ENCODE assay signal across 10 mouse cellular contexts in the genomic region with DNA sequence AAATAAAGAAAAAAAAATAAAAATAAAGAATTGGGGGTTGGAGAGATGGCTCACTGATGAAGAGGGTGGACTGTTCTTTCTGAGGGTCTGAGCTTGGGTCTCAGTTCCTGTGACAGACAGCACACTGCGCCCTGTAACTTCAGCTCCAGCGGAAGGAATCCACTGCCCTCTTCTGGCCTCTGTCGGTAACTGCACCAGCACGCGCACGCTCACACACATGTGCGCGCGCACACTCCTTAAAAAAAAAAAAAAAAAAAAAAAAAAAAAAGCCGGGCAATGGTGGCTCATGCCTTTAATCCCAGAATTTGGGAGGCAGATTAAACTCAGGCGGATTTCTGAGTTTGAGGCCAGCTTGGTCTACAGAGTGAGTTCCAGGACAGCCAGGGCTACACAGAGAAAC. TPM values are rescaled to one million over a fixed set of nuclear protein-coding genes. Genes with fewer than 3 reads are reported as not detected.
DNase-seq lines count a peak whose midpoint lies in the region; ATAC-seq and TF ChIP-seq lines count a peak whose summit lies in the region.
"Had no signal": no experiment of that assay in that cellular context is flagged by ENCODE, and none has a peak within 500 bp of the region (broad histone marks: within the 10 kb centered on the region; RNA-seq: fewer than 3 reads in every experiment).

No protein-coding gene starts in this region.

- H3K9ac ChIP-seq in midbrain, embryonic 14.5 days (replicated peaks; ENCODE audit: low read length) = no peak overlapping the region
- no peak overlapping the region for H3K9ac ChIP-seq in midbrain, embryonic 16.5 days (ENCODE audit: low read depth, low read length)

- intact Hi-C loops in gastrocnemius, adult 2 months (cut with DNase I) = no loop called here
- intact Hi-C loops in gastrocnemius, postnatal 36 days (cut with DNase I) = no loop called here

- no peak overlapping the region for H3K4me3 ChIP-seq in gastrocnemius, adult 2 months
- H3K4me3 ChIP-seq in midbrain, embryonic 14.5 days (replicated peaks; ENCODE audit: low read depth, low read length) = no peak overlapping the region
- H3K4me3 ChIP-seq in midbrain, embryonic 16.5 days (ENCODE audit: low read depth, low read length) = no peak overlapping the region

- no peak for ATAC-seq in midbrain, embryonic 14.5 days (ENCODE audit: low FRiP score, low TSS enrichment)
- ATAC-seq in midbrain, embryonic 16.5 days = no peak
- no peak for ATAC-seq in activated CD4-positive, CD25-positive, alpha-beta regulatory T cell, adult 4 months

- peak; percentile 28; the same call in 1 of the 2 replicates for TF ChIP-seq CTCF in gastrocnemius, adult 2 months (IDR thresholded peaks at IDR 0.05)

- no peak overlapping the region for H3K4me2 ChIP-seq in midbrain, embryonic 14.5 days (ENCODE audit: low read length)
- H3K4me2 ChIP-seq in midbrain, embryonic 16.5 days (ENCODE audit: low read length) = no peak overlapping the region

- no peaks in the 10 kb centered on the region for H3K36me3 ChIP-seq in midbrain, embryonic 14.5 days (ENCODE audit: control insufficient read depth, insufficient read depth, low read length)
- no peaks in the 10 kb centered on the region for H3K36me3 ChIP-seq in midbrain, embryonic 16.5 days (ENCODE audit: control insufficient read depth, insufficient read depth, low read length)

- no peak overlapping the region for H3K27ac ChIP-seq in gastrocnemius, adult 2 months
- no peak overlapping the region for H3K27ac ChIP-seq in midbrain, embryonic 14.5 days (replicated peaks; ENCODE audit: low read depth, low read length)
- H3K27ac ChIP-seq in midbrain, embryonic 16.5 days (ENCODE audit: low read length) = no peak overlapping the region

- H3K9me3 ChIP-seq in midbrain, embryonic 14.5 days (ENCODE audit: control insufficient read depth, low read length) = peaks cover 4% of the 10 kb centered on the region; the same call in 1 of the 2 replicates
- H3K9me3 ChIP-seq in midbrain, embryonic 16.5 days (replicated peaks; ENCODE audit: control insufficient read depth, low read length, poor library complexity, severe bottlenecking) = 0 out of 2 replicates have a peak, but pooled peaks cover 5% of the 10 kb centered on the region

- no peaks in the 10 kb centered on the region for H3K4me1 ChIP-seq in midbrain, embryonic 14.5 days (ENCODE audit: control insufficient read depth, insufficient read depth, low read length)
- no peaks in the 10 kb centered on the region for H3K4me1 ChIP-seq in midbrain, embryonic 16.5 days (ENCODE audit: control insufficient read depth, insufficient read depth, low read length)

- no peak for DNase-seq in gastrocnemius, adult 2 months
- DNase-seq in gastrocnemius, postnatal 36 days = no peak
- DNase-seq in midbrain, embryonic 14.5 days = peak; percentile 29
- peak; percentile 64 for DNase-seq in embryo, embryonic 10.5 days (ENCODE audit: low spot score)
- DNase-seq in naive thymus-derived CD4-positive, alpha-beta T cell, adult 2 months (ENCODE audit: low read depth) = peak; percentile 37
- DNase-seq in ovary, postnatal 36 days (ENCODE audit: low spot score) = no peak
- DNase-seq: gastrocnemius, postnatal 25 days had no signal

- WGBS in midbrain, embryonic 14.5 days = 64% methylated on average over 11 of the region's 11 CpGs
- 49% methylated on average over 11 of the region's 11 CpGs for WGBS in midbrain, embryonic 16.5 days

- H3K27me3 ChIP-seq in midbrain, embryonic 14.5 days (ENCODE audit: control insufficient read depth, insufficient read depth, low read length) = no peaks in the 10 kb centered on the region
- no peaks in the 10 kb centered on the region for H3K27me3 ChIP-seq in midbrain, embryonic 16.5 days (ENCODE audit: control insufficient read depth, insufficient read depth, low read depth, low read length)
- H3K27me3 ChIP-seq: CH12.LX had no signal

RNA-seq across cellular contexts. Expression of a gene that starts 24.4 kb away (rescaled TPM):
- 1 to 10 TPM; 7.6 to 8.4 TPM for total RNA-seq in gastrocnemius, adult 2 months (2021)
- 1 to 10 TPM; 6.7 to 8.0 TPM for total RNA-seq in gastrocnemius, postnatal 36 days (2021)
- polyA plus RNA-seq in midbrain, embryonic 14.5 days (2014; fragmentation: Nextera tagmentation; extraction: Ambion mirVana) = 43.3 and 45.9 TPM in 2 replicates
- polyA plus RNA-seq in midbrain, embryonic 16.5 days (2015; fragmentation: Nextera tagmentation; extraction: Ambion mirVana) = 42.0 and 46.0 TPM in 2 replicates
- 10 to 100 TPM; 21.8 to 28.2 TPM for polyA plus RNA-seq in activated CD4-positive, CD25-positive, alpha-beta regulatory T cell, adult 4 months (2017; shearing (Covaris generic))

Comparison
In these comparisons a context has a peak if more than half of its experiments do, and no peak if none do; other contexts are left out.
1. DNase-seq: peak in midbrain, embryonic 14.5 days (single experiment), embryo, embryonic 10.5 days (single experiment) and naive thymus-derived CD4-positive, alpha-beta T cell, adult 2 months (single experiment); none in gastrocnemius, adult 2 months (single experiment), gastrocnemius, postnatal 36 days (0 of 2) and ovary, postnatal 36 days (single experiment).